Mouse (Mus musculus): ENCODE measurements around the gene Unc5cl. TPM values are rescaled to one million over a fixed set of nuclear protein-coding genes. Genes with fewer than 3 reads are reported as not detected.

Unc5cl gene
- polyA plus RNA-seq, 1 experiment from 2014 or later, result 0.68 TPM

DNA sequence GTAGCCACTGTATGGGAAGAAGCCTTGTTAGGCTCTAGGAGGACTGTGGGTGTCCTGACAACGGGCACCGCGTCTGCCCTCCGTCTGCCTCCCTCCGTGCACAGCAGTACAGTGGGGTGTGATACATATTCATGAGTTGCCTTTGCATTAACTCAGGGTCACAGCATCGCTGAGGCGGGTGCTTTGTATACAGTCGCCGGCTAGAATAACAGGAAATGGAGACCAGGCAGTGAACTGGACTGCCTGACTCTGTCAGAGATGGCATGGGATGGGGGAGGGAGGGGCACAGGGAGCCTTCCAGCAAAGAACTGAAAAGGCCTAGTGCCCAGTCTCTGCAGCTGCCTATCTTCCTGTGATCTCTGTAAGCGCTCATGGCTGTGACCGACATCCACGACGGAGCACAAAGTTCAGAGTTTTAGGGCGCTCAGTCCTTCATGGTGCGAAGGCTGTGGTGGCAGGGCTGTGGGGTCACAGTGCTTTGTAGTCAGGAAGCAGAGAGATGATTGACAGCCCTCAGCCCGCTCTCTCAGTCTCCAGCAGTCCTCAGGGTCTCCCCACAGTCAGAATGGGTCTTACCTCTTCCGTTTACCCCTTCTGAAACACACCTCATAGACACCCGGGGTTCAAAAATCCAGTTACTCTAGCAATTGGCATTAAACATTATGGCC, 58.0 kb downstream of the Unc5cl start:
- no peaks in the 10 kb centered on the region for H3K27me3 ChIP-seq (ENCODE audit: insufficient read depth, low read length)
- no peaks in the 10 kb centered on the region for H3K36me3 ChIP-seq (replicated peaks; ENCODE audit: insufficient read depth, low read length)
- 48% methylated on average over 18 of the region's 18 CpGs for WGBS (ENCODE audit: insufficient replicate concordance)
- no peaks in the 10 kb centered on the region for H3K4me1 ChIP-seq (ENCODE audit: insufficient read depth)
- no peak overlapping the region for H3K27ac ChIP-seq (ENCODE audit: low read depth)
- no peak for TF ChIP-seq CTCF (IDR thresholded peaks at IDR 0.05; ENCODE audit: low read depth)
- no peak for TF ChIP-seq EP300 (IDR thresholded peaks at IDR 0.05; ENCODE audit: low read depth)
- no peak overlapping the region for H3K4me2 ChIP-seq (ENCODE audit: low read depth, low read length)
- no peak overlapping the region for H3K9ac ChIP-seq (replicated peaks)
- no peaks in the 10 kb centered on the region for H3K9me3 ChIP-seq (ENCODE audit: low read length)
- DNase-seq (no peak), ATAC-seq (no peak)
- H3K4me3 ChIP-seq (ENCODE audit: low read depth, low read length), result no peak overlapping the region

DNA sequence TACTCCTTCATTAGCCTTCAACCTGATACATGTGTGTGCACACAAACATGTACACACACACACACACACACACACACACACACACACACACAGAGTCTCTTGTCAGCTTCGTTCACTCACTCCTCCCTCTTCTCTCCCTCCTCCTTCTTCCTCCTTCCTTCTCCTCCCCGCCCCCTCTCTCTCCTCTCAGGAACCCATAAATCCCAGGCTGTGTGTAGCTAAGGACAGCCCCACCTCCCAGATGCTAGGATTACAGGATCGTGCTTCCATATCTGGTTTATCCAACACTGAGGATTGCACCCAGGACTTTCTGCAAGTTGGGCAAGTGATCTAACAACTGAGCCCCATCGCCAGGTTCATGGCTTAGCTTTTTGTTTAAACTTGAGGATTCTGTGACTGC, 59.9 kb downstream of the Unc5cl start:
- no peak for DNase-seq
- H3K4me3 ChIP-seq (ENCODE audit: low read depth, low read length), result no peak overlapping the region
- WGBS (ENCODE audit: insufficient replicate concordance), result 35% methylated on average over 4 of the region's 4 CpGs
- no peaks in the 10 kb centered on the region for H3K4me1 ChIP-seq (ENCODE audit: insufficient read depth)
- H3K9ac ChIP-seq (replicated peaks), result no peak overlapping the region
- H3K27me3 ChIP-seq (ENCODE audit: insufficient read depth, low read length), result no peaks in the 10 kb centered on the region
- H3K9me3 ChIP-seq (ENCODE audit: low read length), result no peaks in the 10 kb centered on the region
- H3K4me2 ChIP-seq (ENCODE audit: low read depth, low read length), result no peak overlapping the region
- TF ChIP-seq CTCF (IDR thresholded peaks at IDR 0.05; ENCODE audit: low read depth), result no peak
- H3K36me3 ChIP-seq (replicated peaks; ENCODE audit: insufficient read depth, low read length), result no peaks in the 10 kb centered on the region
- ATAC-seq, result no peak
- no peak overlapping the region for H3K27ac ChIP-seq (ENCODE audit: low read depth)

DNA sequence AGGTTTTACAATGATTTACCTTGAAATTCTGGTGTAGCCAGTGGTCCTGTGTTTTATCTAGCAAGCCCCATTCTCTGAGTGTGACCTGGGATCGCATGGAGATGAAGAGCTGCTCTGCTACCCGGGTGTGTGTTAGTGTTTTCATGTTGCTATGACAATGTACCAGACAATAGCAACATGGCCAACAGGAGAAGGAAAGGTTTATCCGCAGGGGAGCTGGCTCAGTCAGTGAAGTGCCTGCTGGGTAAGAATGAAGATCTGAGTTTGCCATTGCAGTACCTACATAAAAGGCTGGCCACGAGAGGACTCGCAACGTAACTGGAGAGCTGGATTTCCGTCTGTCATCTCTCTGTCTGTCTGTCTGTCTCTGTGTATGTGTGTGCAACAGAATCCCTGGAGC, 64.3 kb downstream of the Unc5cl start:
- 82% methylated on average over 7 of the region's 7 CpGs for WGBS (ENCODE audit: insufficient replicate concordance)
- Histone ChIP-seq H3K27me3 (ENCODE audit: insufficient read depth, low read length) (no peaks in the 10 kb centered on the region), H3K9ac (replicated peaks) (no peak overlapping the region), H3K36me3 (replicated peaks; ENCODE audit: insufficient read depth, low read length) (no peaks in the 10 kb centered on the region), H3K27ac (ENCODE audit: low read depth) (no peak overlapping the region), H3K4me1 (ENCODE audit: insufficient read depth) (no peaks in the 10 kb centered on the region), H3K4me3 (ENCODE audit: low read depth, low read length) (no peak overlapping the region), H3K9me3 (ENCODE audit: low read length) (no peaks in the 10 kb centered on the region), H3K4me2 (ENCODE audit: low read depth, low read length) (no peak overlapping the region)
- no peak for DNase-seq
- TF ChIP-seq CTCF (IDR thresholded peaks at IDR 0.05; ENCODE audit: low read depth), result no peak
- TF ChIP-seq EP300 (IDR thresholded peaks at IDR 0.05; ENCODE audit: low read depth), result no peak
- ATAC-seq, result no peak

DNA sequence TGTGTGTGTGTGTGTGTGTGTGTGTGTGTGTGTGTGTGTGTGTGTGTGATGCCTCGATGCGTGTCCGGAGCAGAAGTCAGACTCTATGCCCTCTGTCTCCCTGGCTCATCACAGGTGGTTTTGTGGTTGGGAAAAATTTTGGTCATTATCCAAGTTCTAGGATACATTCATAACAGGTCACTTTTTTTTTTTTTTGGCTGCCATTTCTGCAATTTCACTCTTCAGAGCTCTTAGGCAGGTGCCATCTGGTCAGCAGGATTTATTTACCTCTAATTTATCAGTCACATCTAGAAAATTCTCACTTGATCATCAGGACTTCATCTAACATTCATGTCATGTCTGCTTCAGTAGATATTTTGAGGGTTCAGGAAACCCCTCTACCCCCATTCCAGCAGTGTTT, 65.7 kb downstream of the Unc5cl start:
- H3K9me3 ChIP-seq (ENCODE audit: low read length), result no peaks in the 10 kb centered on the region
- no peaks in the 10 kb centered on the region for H3K27me3 ChIP-seq (ENCODE audit: insufficient read depth, low read length)
- no peak overlapping the region for H3K27ac ChIP-seq (ENCODE audit: low read depth)
- no peaks in the 10 kb centered on the region for H3K4me1 ChIP-seq (ENCODE audit: insufficient read depth)
- H3K4me2 ChIP-seq (ENCODE audit: low read depth, low read length), result no peak overlapping the region
- H3K4me3 ChIP-seq (ENCODE audit: low read depth, low read length), result no peak overlapping the region
- no peak overlapping the region for H3K9ac ChIP-seq (replicated peaks)
- H3K36me3 ChIP-seq (replicated peaks; ENCODE audit: insufficient read depth, low read length), result no peaks in the 10 kb centered on the region
- 85% methylated on average over 3 of the region's 3 CpGs for WGBS (ENCODE audit: insufficient replicate concordance)
- DNase-seq (no peak), ATAC-seq (no peak)
- TF ChIP-seq EP300 (IDR thresholded peaks at IDR 0.05; ENCODE audit: low read depth) (no peak), CTCF (IDR thresholded peaks at IDR 0.05; ENCODE audit: low read depth) (no peak)

DNA sequence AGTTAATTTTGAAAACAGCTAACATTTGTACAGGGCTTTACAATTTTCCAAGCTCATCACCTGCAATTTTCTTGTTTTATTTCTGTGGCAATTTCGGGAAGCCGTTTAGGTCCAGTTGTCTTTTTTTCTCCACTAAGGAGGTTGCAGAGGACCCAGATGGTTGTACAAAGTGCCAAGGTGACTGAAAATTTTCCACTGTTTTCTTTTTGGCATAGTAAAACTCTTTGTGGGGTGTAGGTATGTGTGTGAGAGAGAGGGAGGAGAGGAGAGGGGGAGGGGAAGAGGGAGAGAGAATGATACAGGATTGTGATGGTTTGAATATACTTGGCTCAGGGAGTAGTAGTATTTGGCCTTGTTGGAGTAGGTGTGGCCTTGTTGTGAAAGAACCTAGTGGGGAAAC, 68.4 kb downstream of the Unc5cl start:
- Histone ChIP-seq H3K36me3 (replicated peaks; ENCODE audit: insufficient read depth, low read length) (no peaks in the 10 kb centered on the region), H3K9ac (replicated peaks) (no peak overlapping the region), H3K4me2 (ENCODE audit: low read depth, low read length) (no peak overlapping the region), H3K27me3 (ENCODE audit: insufficient read depth, low read length) (no peaks in the 10 kb centered on the region), H3K4me1 (ENCODE audit: insufficient read depth) (no peaks in the 10 kb centered on the region), H3K4me3 (ENCODE audit: low read depth, low read length) (no peak overlapping the region), H3K9me3 (ENCODE audit: low read length) (no peaks in the 10 kb centered on the region), H3K27ac (ENCODE audit: low read depth) (no peak overlapping the region)
- ATAC-seq (no peak), DNase-seq (no peak)
- WGBS (ENCODE audit: insufficient replicate concordance), result 90% methylated on average over 2 of the region's 2 CpGs
- TF ChIP-seq CTCF (IDR thresholded peaks at IDR 0.05; ENCODE audit: low read depth), result no peak
- no peak for TF ChIP-seq EP300 (IDR thresholded peaks at IDR 0.05; ENCODE audit: low read depth)

DNA sequence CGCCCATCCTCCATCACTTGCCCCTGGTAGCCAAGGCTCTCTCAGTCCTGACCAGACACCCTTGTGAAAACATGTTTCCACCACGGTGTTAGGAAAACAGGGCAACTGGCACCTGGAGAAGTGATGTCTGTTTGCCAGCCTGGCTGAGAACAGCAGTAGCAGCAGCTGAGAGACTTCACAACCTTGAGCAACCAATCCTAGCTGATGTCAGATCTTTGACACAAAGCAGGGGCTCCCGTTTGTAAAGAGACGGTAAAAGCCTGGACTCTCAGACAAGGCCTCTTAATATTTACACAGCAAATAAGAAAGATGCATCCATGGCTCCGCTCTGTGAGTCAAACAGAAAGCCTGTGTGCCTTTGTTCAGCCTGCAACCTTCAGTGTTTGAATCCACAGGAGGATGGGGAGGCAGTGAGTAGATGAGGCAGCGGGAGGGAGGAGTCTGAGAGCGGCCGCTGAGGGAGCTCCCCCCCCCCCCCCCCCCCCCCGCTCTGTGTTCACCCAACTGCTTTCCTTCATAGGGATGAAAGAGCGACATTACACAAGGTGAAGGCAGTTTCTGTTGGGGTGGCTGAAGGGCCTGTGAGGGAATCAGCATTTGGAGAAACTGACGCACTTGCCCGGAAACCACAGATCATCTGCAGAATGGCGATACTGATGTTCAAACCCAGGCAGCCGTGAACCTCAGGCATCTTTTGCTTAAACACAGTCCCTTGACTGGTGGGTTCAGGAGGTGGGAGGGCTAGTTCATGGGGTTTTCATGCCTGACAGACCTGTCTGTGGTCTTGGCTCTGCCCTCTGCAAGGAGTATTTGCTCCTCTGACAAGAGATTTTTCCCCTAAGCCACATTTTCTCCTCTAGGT, 79.4 kb downstream of the Unc5cl start:
- TF ChIP-seq CTCF (IDR thresholded peaks at IDR 0.05; ENCODE audit: low read depth), result no peak
- TF ChIP-seq EP300 (IDR thresholded peaks at IDR 0.05; ENCODE audit: low read depth), result no peak
- ATAC-seq (no peak), DNase-seq (no peak)
- Histone ChIP-seq H3K9me3 (ENCODE audit: low read length) (no peaks in the 10 kb centered on the region), H3K36me3 (replicated peaks; ENCODE audit: insufficient read depth, low read length) (no peaks in the 10 kb centered on the region), H3K4me1 (ENCODE audit: insufficient read depth) (no peaks in the 10 kb centered on the region), H3K4me2 (ENCODE audit: low read depth, low read length) (no peak overlapping the region), H3K9ac (replicated peaks) (no peak overlapping the region), H3K4me3 (ENCODE audit: low read depth, low read length) (no peak overlapping the region), H3K27ac (ENCODE audit: low read depth) (no peak overlapping the region), H3K27me3 (ENCODE audit: insufficient read depth, low read length) (no peaks in the 10 kb centered on the region)
- 32% methylated on average over 12 of the region's 14 CpGs for WGBS (ENCODE audit: insufficient replicate concordance)
